Mouse (Mus musculus) CH12.LX (cell line): ENCODE results near the gene Rffl. TPM values are rescaled to one million over a fixed set of nuclear protein-coding genes. Genes with fewer than 3 reads are reported as not detected.

Source experiments
- DNase-seq: peaks from one replicate; pipeline ENCODE4 v3.0.0-alpha.2; 2013; ENCODE audit errors: extremely low read depth
- H3K27ac ChIP-seq: 2 replicates; pipeline ENCODE4 v1.5.1; 2012; ENCODE audit warnings: low read depth, mild to moderate bottlenecking, control low read depth, moderate library complexity; ENCODE audit not compliant: insufficient read depth
- H3K27me3 ChIP-seq: replicated peaks from 2 replicates; pipeline ENCODE3; 2012; ENCODE audit warnings: inconsistent platforms
- H3K36me3 ChIP-seq, 2 experiments: replicated peaks in 1 of 2; 2 replicates each; pipeline versions ENCODE3 to v1.6.1; 2012; ENCODE audit warnings: inconsistent platforms in 1 of 2, low read length in 1 of 2, mild to moderate bottlenecking in 1 of 2, mixed read lengths in 1 of 2, moderate library complexity in 1 of 2; ENCODE audit not compliant: control insufficient read depth in 1 of 2, insufficient read depth in 1 of 2
- H3K4me1 ChIP-seq, 2 experiments: 2 replicates each; pipeline ENCODE4 v1.6.1; 2012; ENCODE audit warnings: inconsistent platforms in 1 of 2, moderate library complexity in 1 of 2; ENCODE audit not compliant: insufficient read depth in 2 of 2, control insufficient read depth in 1 of 2
- H3K4me2 ChIP-seq: 2 replicates; pipeline ENCODE4 v1.6.1; 2012; ENCODE audit warnings: low read depth, mild to moderate bottlenecking, control low read depth; ENCODE audit not compliant: poor library complexity, insufficient read depth, severe bottlenecking
- H3K4me3 ChIP-seq, 3 experiments: fragments of 150-350 bp in 1 of 3; sonication (generic) in 1 of 3; replicated peaks in 1 of 3; 2 replicates each; pipeline versions ENCODE3 to v1.5.1; 2011 to 2012; ENCODE audit warnings: low read depth in 2 of 3, low read length in 2 of 3, mild to moderate bottlenecking in 2 of 3, moderate library complexity in 2 of 3, control low read depth in 1 of 3, improper control_type of control experiment in 1 of 3, inconsistent platforms in 1 of 3, mixed read lengths in 1 of 3; ENCODE audit not compliant: poor library complexity in 1 of 3
- H3K79me2 ChIP-seq: replicated peaks from 2 replicates; pipeline ENCODE4 v1.6.1; 2012; ENCODE audit warnings: mild to moderate bottlenecking, moderate library complexity; ENCODE audit not compliant: control insufficient read depth, poor library complexity, insufficient read depth, severe bottlenecking; ENCODE audit errors: extremely low read depth
- H3K9ac ChIP-seq: 2 replicates; pipeline ENCODE4 v1.6.1; 2012; ENCODE audit warnings: low read depth, mild to moderate bottlenecking, control low read depth, moderate library complexity; ENCODE audit not compliant: insufficient read depth
- H3K9me3 ChIP-seq: replicated peaks from 2 replicates; pipeline ENCODE3; 2012; ENCODE audit warnings: low read length, inconsistent platforms, mixed read lengths
- BHLHE40 ChIP-seq: IDR thresholded peaks from 2 replicates; pipeline ENCODE4 v1.6.1; 2011; ENCODE audit warnings: mild to moderate bottlenecking, low read depth, low read length, improper control_type of control experiment
- CHD1 ChIP-seq: IDR thresholded peaks from 2 replicates; pipeline ENCODE4 v1.6.1; 2012; ENCODE audit warnings: low read depth, low read length, improper control_type of control experiment, inconsistent platforms
- CHD2 ChIP-seq: IDR thresholded peaks from 2 replicates; pipeline ENCODE4 v1.6.1; 2011; ENCODE audit warnings: low read length, improper control_type of control experiment
- CTCF ChIP-seq, 2 experiments: IDR thresholded peaks in 1 of 2; conservative IDR thresholded peaks in 1 of 2; 2 replicates each; pipeline ENCODE4 v1.5.1; 2011 to 2012; ENCODE audit warnings: low read depth in 2 of 2, low read length in 2 of 2, improper control_type of control experiment in 1 of 2, inconsistent platforms in 1 of 2, mild to moderate bottlenecking in 1 of 2, moderate library complexity in 1 of 2
- E2F4 ChIP-seq: IDR thresholded peaks from 2 replicates; pipeline ENCODE4 v1.6.1; 2011; ENCODE audit warnings: low read depth, low read length, improper control_type of control experiment; ENCODE audit not compliant: insufficient replicate concordance
- ELF1 ChIP-seq: IDR thresholded peaks from 2 replicates; pipeline ENCODE4 v1.6.1; 2014; ENCODE audit warnings: low read depth, mild to moderate bottlenecking, inconsistent platforms, low read length, improper control_type of control experiment
- EP300 ChIP-seq: IDR thresholded peaks from 2 replicates; pipeline ENCODE4 v1.6.1; 2011; ENCODE audit warnings: low read length, improper control_type of control experiment
- ETS1 ChIP-seq: conservative IDR thresholded peaks from 2 replicates; pipeline ENCODE4 v1.6.1; 2012; ENCODE audit warnings: low read depth, mild to moderate bottlenecking, inconsistent platforms, low read length, improper control_type of control experiment, moderate library complexity
- GABPA ChIP-seq: IDR thresholded peaks from 2 replicates; pipeline ENCODE4 v1.6.1; 2012; ENCODE audit warnings: low read depth, low read length, improper control_type of control experiment, inconsistent platforms; ENCODE audit not compliant: insufficient replicate concordance
- HCFC1 ChIP-seq: IDR thresholded peaks from 2 replicates; pipeline ENCODE4 v1.6.1; 2012; ENCODE audit warnings: low read depth, mild to moderate bottlenecking, inconsistent platforms, low read length, improper control_type of control experiment
- IRF4 ChIP-seq: IDR thresholded peaks from 2 replicates; pipeline ENCODE4 v1.6.1; 2014; ENCODE audit warnings: low read depth, mild to moderate bottlenecking, inconsistent platforms, low read length, improper control_type of control experiment
- JUN ChIP-seq: IDR thresholded peaks from 2 replicates; pipeline ENCODE4 v1.6.1; 2011; ENCODE audit warnings: low read depth, mild to moderate bottlenecking, low read length, improper control_type of control experiment, moderate library complexity; ENCODE audit not compliant: insufficient read depth
- JUND ChIP-seq: conservative IDR thresholded peaks from 2 replicates; pipeline ENCODE4 v1.6.1; 2011; ENCODE audit warnings: low read depth, low read length, improper control_type of control experiment
- KAT2A ChIP-seq: IDR thresholded peaks from 2 replicates; pipeline ENCODE4 v1.6.1; 2012; ENCODE audit warnings: low read length, improper control_type of control experiment, inconsistent platforms; ENCODE audit not compliant: insufficient replicate concordance
- MAFK ChIP-seq: IDR thresholded peaks from 2 replicates; pipeline ENCODE4 v1.6.1; 2011; ENCODE audit warnings: low read length, improper control_type of control experiment; ENCODE audit not compliant: insufficient replicate concordance
- MAX ChIP-seq: IDR thresholded peaks from 2 replicates; pipeline ENCODE4 v1.6.1; 2011; ENCODE audit warnings: low read length, improper control_type of control experiment
- MEF2A ChIP-seq: IDR thresholded peaks from 2 replicates; pipeline ENCODE4 v1.6.1; 2014; ENCODE audit warnings: low read depth, mild to moderate bottlenecking, inconsistent platforms, low read length, improper control_type of control experiment, borderline replicate concordance
- MXI1 ChIP-seq: IDR thresholded peaks from 2 replicates; pipeline ENCODE4 v1.6.1; 2011; ENCODE audit warnings: mild to moderate bottlenecking, low read depth, low read length, improper control_type of control experiment
- MYC ChIP-seq: IDR thresholded peaks from 2 replicates; pipeline ENCODE4 v1.6.1; 2011; ENCODE audit warnings: low read depth, mild to moderate bottlenecking, improper control_type of control experiment, low read length
- NRF1 ChIP-seq: IDR thresholded peaks from 2 replicates; pipeline ENCODE4 v1.6.1; 2014; ENCODE audit warnings: low read depth, mild to moderate bottlenecking, inconsistent platforms, low read length, improper control_type of control experiment, moderate library complexity
- PAX5 ChIP-seq: IDR thresholded peaks from 2 replicates; pipeline ENCODE4 v1.6.1; 2012; ENCODE audit warnings: low read length, inconsistent platforms, mixed read lengths
- POLR2A ChIP-seq: IDR thresholded peaks from 2 replicates; pipeline ENCODE4 v1.6.1; 2011; ENCODE audit warnings: low read depth, mild to moderate bottlenecking, improper control_type of control experiment, low read length
- POLR2AphosphoS2 ChIP-seq: IDR thresholded peaks from 2 replicates; pipeline ENCODE4 v1.6.1; 2011; ENCODE audit warnings: low read depth, low read length, improper control_type of control experiment
- RAD21 ChIP-seq: IDR thresholded peaks from 2 replicates; pipeline ENCODE4 v1.6.1; 2011; ENCODE audit warnings: low read depth, mild to moderate bottlenecking, low read length, improper control_type of control experiment, moderate library complexity
- RCOR1 ChIP-seq: conservative IDR thresholded peaks from 2 replicates; pipeline ENCODE4 v1.6.1; 2012; ENCODE audit warnings: low read depth, mild to moderate bottlenecking, inconsistent platforms, low read length, improper control_type of control experiment
- SIN3A ChIP-seq: IDR thresholded peaks from 2 replicates; pipeline ENCODE4 v1.6.1; 2012; ENCODE audit warnings: low read length, improper control_type of control experiment, inconsistent platforms
- TBP ChIP-seq: conservative IDR thresholded peaks from 2 replicates; pipeline ENCODE4 v1.6.1; 2011; ENCODE audit warnings: low read depth, low read length, improper control_type of control experiment
- TCF12 ChIP-seq: IDR thresholded peaks from 2 replicates; pipeline ENCODE4 v1.6.1; 2014; ENCODE audit warnings: low read depth, mild to moderate bottlenecking, inconsistent platforms, low read length, improper control_type of control experiment
- USF2 ChIP-seq: conservative IDR thresholded peaks from 2 replicates; pipeline ENCODE4 v1.6.1; 2011; ENCODE audit warnings: low read depth, low read length, improper control_type of control experiment
- ZKSCAN1 ChIP-seq: IDR thresholded peaks from 2 replicates; pipeline ENCODE4 v1.6.1; 2012; ENCODE audit warnings: low read depth, inconsistent platforms, low read length, improper control_type of control experiment, borderline replicate concordance
- ZMIZ1 ChIP-seq: IDR thresholded peaks from 2 replicates; pipeline ENCODE4 v1.6.1; 2012; ENCODE audit warnings: low read depth, mild to moderate bottlenecking, inconsistent platforms, low read length, improper control_type of control experiment
- ZNF384 ChIP-seq: IDR thresholded peaks from 2 replicates; pipeline ENCODE4 v1.6.1; 2012; ENCODE audit warnings: low read depth, low read length, improper control_type of control experiment, inconsistent platforms
- dilution Hi-C: fragments of 300-500 bp; cut with MboI; formaldehyde crosslinking; loops from 2 replicates; pipeline ENCODE4 v1.14.3; 2020; ENCODE audit warnings: low sequenced_read_pairs; ENCODE audit not compliant: extremely low pct_unique_long_range_greater_than_20kb, extremely low pct_ligation_motif_present
- in situ Hi-C: fragments of 300-500 bp; cut with MboI; formaldehyde crosslinking; loops from 3 replicates; pipeline ENCODE4 v1.14.3; 2019; ENCODE audit warnings: low sequenced_read_pairs, low pct_ligation_motif_present, low pct_unique_long_range_greater_than_20kb, mixed read lengths
- polyA plus RNA-seq: library from polyadenylated mRNA; unstranded; fragments of >175 nt; gene quantifications from 2 replicates; pipeline ENCODE4 v1.2.1, GENCODE M21; 2012; ENCODE audit warnings: low read depth; ENCODE audit not compliant: insufficient read length
- total RNA-seq, 2 experiments: library from RNA; depleted of rRNA; stranded (reverse); fragments of 300-350 nt in 1 of 2; fragments of >200 nt in 1 of 2; gene quantifications; 2 replicates each; pipeline ENCODE4 v1.2.3; 2012 to 2014

The Rffl gene
- total and polyA plus RNA-seq, 3 experiments = 1.2 to 16.5 (median 3.0) TPM

GRCm38 (mm10) chr11:82764438-82764924, 106.5 kb downstream of the Rffl start:
- H3K4me1 ChIP-seq = peaks cover 0 to 28% of the 10 kb centered on the region in 2 experiments; a peak in 2 of 4 replicates

DNA sequence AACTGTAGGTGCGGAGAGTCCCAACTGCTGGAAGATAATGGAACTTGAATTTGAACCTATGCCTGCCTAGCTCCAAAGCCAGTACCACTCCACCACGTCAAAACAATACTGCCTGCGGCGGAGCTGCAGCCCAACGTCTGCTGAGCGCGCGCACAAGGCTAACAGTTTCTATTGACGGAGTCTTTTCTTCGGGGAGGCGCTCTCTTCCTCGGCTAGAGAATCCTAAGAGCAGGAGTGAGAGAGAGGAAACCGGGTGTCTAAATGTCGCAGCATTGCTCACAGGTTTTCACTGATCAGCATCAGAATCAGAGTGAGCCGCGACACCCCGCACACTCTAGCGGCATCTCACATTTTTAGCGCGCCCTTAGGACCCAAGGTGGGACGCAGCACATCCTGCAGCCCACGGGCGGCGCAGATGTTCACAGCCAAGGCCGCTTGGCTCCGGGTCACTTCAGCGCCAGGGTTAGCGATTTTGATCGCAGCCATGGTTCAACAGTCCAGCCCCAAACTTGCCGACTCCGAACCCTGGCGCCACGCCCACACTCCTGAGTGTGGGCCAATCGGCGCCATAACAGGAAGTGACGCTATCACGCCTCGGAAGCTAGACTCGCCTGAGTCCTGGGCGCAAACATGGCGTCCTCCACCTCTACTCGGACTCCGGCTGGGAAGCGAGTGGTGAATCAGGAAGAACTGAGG, 107.1 kb downstream of the Rffl start, which contains the start of the genes Cct6b and Zfp830:
Gene Cct6b, minus strand, starts transcription at position 580 of the 696 bp plus-strand sequence.
Gene Zfp830, plus strand, starts transcription at position 604 of the 696 bp plus-strand sequence.
- peak within 1 kb of the TSS; percentile 89 for H3K9ac ChIP-seq
- H3K4me3 ChIP-seq = peak within 1 kb of the TSS; percentile 89 to 96 (median 91)
- peaks cover 6% of the 10 kb centered on the region for H3K9me3 ChIP-seq
- peaks cover 29% of the 10 kb centered on the region for H3K79me2 ChIP-seq
- peak; percentile 98 for DNase-seq
- dilution Hi-C loops (no loop called here), in situ Hi-C loops (loop anchor here (25.0 kb wide), 1 partner anchor 423 kb away; the partner anchor contains the start of genes Slfn3 and Slfn4)
- peak within 1 kb of the TSS; percentile 99 for H3K4me2 ChIP-seq
- H3K27me3 ChIP-seq = no peaks in the 10 kb centered on the region
- H3K4me1 ChIP-seq = peaks cover 0 to 28% of the 10 kb centered on the region in 2 experiments; a peak in 2 of 4 replicates
- H3K27ac ChIP-seq = peak within 1 kb of the TSS; percentile 95
- peaks cover 4 to 21% of the 10 kb centered on the region in 2 experiments for H3K36me3 ChIP-seq
- TF ChIP-seq TCF12 = peak; percentile 94
- TF ChIP-seq CHD1 = no peak
- TF ChIP-seq CHD2 = peak; percentile 5; the same call in 1 of the 2 replicates
- peak; percentile 84 for TF ChIP-seq ELF1
- TF ChIP-seq E2F4 = peak; percentile 67; the same call in 1 of the 2 replicates
- no peak; the same call in 1 of the 2 replicates for TF ChIP-seq GABPA
- peak; percentile 67; the same call in 1 of the 2 replicates for TF ChIP-seq BHLHE40
- TF ChIP-seq JUN = peak; percentile 82
- TF ChIP-seq NRF1 = peak; percentile 66
- peak; percentile 95 for TF ChIP-seq ZMIZ1
- TF ChIP-seq MAFK = no peak
- peak; percentile 58; the same call in 1 of the 2 replicates for TF ChIP-seq MXI1
- peak; percentile 66; the same call in 1 of the 2 replicates for TF ChIP-seq KAT2A
- peak; percentile 91 for TF ChIP-seq TBP
- peak; percentile 99 for TF ChIP-seq POLR2A
- TF ChIP-seq MAX = peak; percentile 46; the same call in 1 of the 2 replicates
- TF ChIP-seq JUND = peak; percentile 86
- TF ChIP-seq MYC = peak; percentile 58; the same call in 1 of the 2 replicates
- 0 out of 2 replicates have a peak, but pooled peaks have one; percentile 59 for TF ChIP-seq RCOR1
- peak; percentile 93 for TF ChIP-seq POLR2AphosphoS2
- no peak for TF ChIP-seq ZKSCAN1
- no peak for TF ChIP-seq USF2

More at GRCm38 (mm10) chr11:82764438-82764924, 106.5 kb downstream of the Rffl start:
- dilution Hi-C loops = no loop called here
- Histone ChIP-seq H3K79me2 (peaks cover 29% of the 10 kb centered on the region), H3K4me2 (peak overlapping the region; percentile 99; the same call in 1 of the 2 replicates), H3K27me3 (no peaks in the 10 kb centered on the region), H3K36me3 (peaks cover 4 to 26% of the 10 kb centered on the region in 2 experiments), H3K4me3 (peak overlapping the region; percentile 89 to 96 (median 91)), H3K9ac (peak overlapping the region; percentile 89), H3K27ac (peak overlapping the region; percentile 59), H3K9me3 (peaks cover 6% of the 10 kb centered on the region)
- in situ Hi-C loops = loop anchor here (25.0 kb wide), 1 partner anchor 423 kb away; the partner anchor contains the start of genes Slfn3 and Slfn4
- TF ChIP-seq BHLHE40 = no peak
- TF ChIP-seq CHD1 = no peak
- no peak for TF ChIP-seq PAX5
- TF ChIP-seq MEF2A = no peak
- no peak for TF ChIP-seq ETS1
- no peak for TF ChIP-seq HCFC1
- TF ChIP-seq ZMIZ1 = no peak
- no peak for TF ChIP-seq POLR2A
- TF ChIP-seq ZNF384 = no peak
- no peak; the same call in 1 of the 2 replicates for TF ChIP-seq MXI1
- no peak for TF ChIP-seq ELF1
- no peak for TF ChIP-seq RAD21
- TF ChIP-seq EP300 = no peak
- TF ChIP-seq MAFK = no peak
- TF ChIP-seq GABPA = no peak
- no peak for TF ChIP-seq SIN3A
- no peak for TF ChIP-seq TCF12
- no peak for TF ChIP-seq CHD2
- no peak for TF ChIP-seq IRF4
- no peak for TF ChIP-seq CTCF (conservative IDR thresholded peaks at IDR 0.05 in 1 of 2, IDR thresholded peaks at IDR 0.05 in 1 of 2; ENCODE audit: low read depth in 2 of 2, low read length in 2 of 2)
- DNase-seq = no peak
